Mouse (Mus musculus) natural killer cell, adult 2 months (primary cell): ENCODE results near the gene Slc15a4.

ENCODE experiments used
- DNase-seq, 2 experiments: peaks; one replicate each; pipeline ENCODE4 v3.0.0; 2022; ENCODE audit warnings: low spot score in 2 of 2

The Slc15a4 gene

DNA sequence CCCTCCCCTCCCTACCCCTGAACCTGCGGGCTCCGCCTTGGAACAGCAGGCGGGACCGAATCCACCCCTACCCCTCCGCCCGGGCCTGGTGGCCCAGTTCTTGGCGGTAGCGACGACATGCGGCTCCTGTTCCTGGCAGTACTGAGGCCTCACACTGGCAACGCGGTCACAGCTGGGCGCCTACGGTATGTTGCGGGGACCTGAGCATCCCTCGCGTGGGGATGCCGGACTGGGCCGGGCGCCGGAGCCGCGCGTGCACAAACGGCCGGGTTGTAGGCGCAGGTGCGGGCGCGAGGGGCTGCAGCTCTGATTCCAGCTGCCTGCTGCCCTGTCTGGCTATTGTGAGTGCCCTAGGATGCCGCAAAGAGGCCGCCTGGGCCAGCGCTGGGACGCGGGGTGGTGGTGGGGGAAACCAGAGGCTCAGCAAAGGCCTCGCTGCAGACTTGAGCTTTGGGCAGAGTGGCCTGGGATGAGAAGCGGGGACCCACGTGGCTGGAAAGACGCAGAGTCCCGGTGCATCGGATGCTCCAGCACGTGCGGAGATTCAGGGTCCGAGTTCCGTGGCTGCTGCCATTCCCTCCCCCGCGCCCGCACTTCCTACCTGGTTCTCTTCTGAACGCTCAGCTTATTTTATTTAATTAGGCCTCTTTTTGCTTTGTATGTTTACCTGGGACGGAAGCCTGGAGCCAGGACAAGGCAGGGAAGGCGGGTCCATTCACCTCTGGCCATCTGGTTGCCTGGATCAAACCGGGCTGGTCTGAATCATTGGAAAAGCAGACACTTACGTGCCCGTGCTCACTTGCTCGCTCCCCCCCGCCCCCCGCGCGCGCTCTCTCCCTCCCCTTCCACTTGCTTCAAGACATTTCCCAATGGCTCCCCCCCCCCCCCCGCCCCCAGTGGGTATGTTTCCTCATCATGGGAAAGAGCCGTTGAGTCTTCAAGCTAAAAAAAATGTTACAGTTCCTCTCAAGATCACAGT, at the start of gene Slc15a4, which contains the start of gene Glt1d1:
Slc15a4 (minus strand) TSS at position 731 of the 979 bp plus-strand sequence.
Glt1d1 (plus strand) TSS at position 96 of the 979 bp plus-strand sequence.
- no peak for DNase-seq

GRCm38 (mm10) chr5:127678501-127678900, 45.8 kb upstream of the Slc15a4 start:
- DNase-seq = no peak

GRCm38 (mm10) chr5:127677561-127677960, 44.9 kb upstream of the Slc15a4 start:
- no peak for DNase-seq

DNA sequence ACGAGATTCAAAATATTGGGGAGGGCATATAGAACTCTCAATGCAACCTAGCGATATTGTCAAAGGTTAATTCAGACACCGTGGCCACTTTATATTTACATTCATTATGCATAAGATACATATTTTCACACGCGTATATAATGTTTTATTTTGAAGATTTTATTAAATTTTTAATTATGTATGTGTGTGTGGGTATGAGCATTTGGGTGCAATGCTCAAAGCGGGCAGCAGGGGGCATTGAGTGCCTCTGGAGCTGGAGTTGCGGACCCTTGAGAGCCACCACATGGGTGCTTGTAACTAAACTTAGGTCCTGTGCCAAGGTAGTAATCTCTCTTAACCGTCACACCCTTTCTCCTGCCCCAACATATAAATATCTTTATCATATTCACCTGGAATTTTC, 41.2 kb upstream of the Slc15a4 start:
- DNase-seq = no peak

- DNase-seq = no peak
Observed at GRCm38 (mm10) chr5:127660979-127661378, 28.3 kb upstream of the Slc15a4 start.

GRCm38 (mm10) chr5:127660267-127660666, 27.6 kb upstream of the Slc15a4 start:
- DNase-seq = no peak

DNA sequence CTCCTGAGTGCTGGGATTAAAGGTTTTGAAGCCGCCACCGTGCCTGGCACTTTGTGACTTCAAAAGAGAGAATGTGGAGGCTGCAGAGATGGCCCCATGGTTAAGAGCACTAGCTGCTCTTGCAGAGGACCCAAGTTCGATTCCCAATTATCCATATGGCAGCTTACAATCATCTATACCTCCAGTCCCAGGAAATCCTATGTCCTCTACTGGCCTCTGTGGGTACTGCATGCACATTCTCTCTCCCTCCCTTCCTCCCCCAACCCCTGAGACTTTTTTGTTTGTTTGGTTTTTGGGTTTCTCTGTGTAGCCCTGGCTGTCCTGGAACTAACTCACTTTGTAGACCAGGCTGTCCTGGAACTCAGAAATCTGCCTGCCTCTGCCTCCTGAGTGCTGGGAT, 26.6 kb upstream of the Slc15a4 start:
- no peak for DNase-seq

GRCm38 (mm10) chr5:127658257-127658656, 25.6 kb upstream of the Slc15a4 start:
- no peak for DNase-seq

DNA sequence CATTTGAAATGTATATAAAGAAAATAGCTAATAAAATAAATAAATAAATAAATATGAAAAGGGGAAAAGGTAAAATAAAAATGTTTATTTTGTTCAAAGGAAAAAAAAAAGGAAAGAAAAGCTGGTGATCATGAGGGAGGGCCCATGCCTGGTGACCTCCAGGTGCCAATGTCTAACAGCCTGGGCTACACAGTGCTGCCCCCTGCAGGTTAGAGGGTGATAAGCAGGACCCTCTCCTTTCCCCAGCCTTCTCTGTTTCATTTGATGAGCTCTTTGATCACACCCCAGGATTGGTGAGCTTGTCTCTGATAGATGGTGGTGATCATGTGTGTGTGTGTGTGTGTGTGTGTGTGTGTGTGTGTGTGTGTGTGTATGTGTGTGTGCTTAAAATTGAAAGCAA, 16.4 kb upstream of the Slc15a4 start:
- DNase-seq = peak in 1 of 2 experiments; percentile 35

DNA sequence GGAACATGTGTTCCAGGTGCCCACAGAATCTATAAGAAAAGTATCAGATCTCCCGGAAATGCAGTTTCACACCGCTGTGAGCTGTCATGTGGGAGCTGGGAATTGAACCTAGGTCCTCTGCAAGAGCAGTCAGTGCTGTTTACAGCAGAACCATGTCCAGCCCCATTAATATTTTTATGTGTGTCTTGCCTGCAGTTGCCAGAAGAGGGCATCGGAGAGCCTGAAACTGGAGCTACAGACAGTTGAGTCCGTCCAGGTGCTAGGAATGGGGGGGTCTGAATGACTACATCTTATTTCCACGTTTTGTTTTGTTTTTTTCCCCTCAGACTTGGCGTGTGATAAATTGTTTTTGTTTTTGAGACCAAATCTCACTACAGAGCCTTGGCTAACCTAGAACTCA, 15.3 kb upstream of the Slc15a4 start:
- DNase-seq = peak in 1 of 2 experiments; percentile 26

- DNase-seq = no peak
Observed at GRCm38 (mm10) chr5:127641185-127641958, 8.7 kb upstream of the Slc15a4 start.

GRCm38 (mm10) chr5:127640359-127640758, 7.7 kb upstream of the Slc15a4 start:
- no peak for DNase-seq

- DNase-seq = no peak
Observed at GRCm38 (mm10) chr5:127639635-127640034, 6.9 kb upstream of the Slc15a4 start.

DNA sequence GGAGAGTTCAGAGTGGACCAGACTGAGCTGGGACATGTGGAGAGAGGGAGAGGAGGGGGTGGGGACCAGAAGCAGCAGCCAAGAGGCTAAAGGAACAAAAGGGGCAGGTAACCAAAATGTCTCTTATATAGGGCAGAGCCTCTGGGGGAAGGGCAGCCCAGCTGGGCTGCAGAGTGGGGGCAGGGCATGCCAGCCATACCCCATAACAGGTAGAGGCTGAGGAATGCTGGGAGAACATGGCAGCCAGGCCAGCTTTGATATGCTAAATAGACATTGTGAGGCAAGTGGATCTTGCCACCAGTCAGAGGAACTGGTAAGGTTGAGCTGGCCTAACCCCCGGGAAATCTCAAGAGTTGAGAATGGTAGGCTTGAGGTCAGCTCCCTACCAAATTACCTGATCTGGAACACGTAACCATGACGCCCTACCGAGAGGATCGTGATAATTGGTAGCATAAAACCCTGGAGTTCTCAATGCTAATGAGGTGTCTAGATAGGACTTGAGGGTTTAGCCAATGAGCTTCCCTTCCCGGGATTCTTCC, 6.4 kb upstream of the Slc15a4 start:
- DNase-seq = no peak

DNA sequence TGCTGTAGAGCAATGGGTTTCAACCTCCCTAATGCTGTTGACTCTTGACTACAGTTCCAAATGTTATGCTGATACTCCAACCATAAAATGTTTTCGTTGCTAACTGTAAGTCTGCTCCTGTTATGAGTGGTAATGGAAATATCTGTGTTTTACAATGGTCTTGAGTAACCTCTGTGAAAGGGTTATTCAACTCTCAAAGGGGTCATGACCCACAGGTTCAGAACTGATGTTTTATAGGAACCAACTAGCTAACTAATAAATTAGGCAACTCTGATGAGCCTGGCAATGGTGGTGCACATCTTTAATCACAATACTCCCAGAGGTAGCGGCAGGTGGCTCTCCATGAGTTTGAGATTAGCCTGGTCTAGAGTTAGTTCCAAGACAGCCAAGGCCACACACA, 5.5 kb upstream of the Slc15a4 start:
- DNase-seq = no peak

DNA sequence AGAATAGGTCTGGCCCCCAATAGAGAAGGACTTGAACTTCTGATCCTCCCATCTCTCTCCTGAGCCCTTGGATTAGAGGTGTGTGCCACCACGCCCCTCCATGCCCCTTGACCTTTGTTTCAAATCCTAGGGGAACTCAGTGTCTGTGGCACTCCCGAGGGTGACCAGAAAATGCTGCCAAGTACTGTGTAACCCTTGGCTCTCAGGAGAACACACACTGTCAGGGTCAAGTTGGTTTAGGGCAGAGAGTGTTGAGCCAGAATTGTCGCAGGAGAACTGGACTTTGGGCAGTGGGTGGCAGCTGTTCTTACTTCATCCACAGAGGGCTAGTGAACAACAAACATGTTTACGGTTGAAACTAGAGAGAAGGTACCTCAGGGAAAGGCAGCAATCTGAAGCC, 4.9 kb upstream of the Slc15a4 start:
- no peak for DNase-seq

- DNase-seq = no peak
Observed at GRCm38 (mm10) chr5:127633666-127634065, 969 bp upstream of the Slc15a4 start.

DNA sequence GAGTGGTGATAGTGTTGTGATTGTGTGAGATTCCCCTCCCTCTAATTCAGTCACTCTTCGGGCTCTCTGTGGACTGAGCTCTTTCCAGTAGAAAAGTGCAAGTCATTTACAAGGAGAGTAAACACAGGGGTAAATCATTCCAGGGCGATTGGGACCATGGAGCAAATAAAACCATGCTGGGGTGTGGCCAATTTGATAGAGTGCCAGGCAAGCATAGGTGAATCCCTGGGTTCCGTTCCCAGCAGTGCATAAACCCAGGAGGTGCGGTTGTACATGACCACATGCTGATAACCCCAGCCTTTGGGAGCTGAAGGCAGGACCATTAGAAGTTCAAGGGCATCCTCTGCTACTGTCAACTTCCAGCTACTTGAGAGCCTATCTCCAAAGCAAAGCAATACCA, 491 bp upstream of the Slc15a4 start:
- no peak for DNase-seq

GRCm38 (mm10) chr5:127631671-127632070, 1.0 kb downstream of the Slc15a4 start:
- DNase-seq = no peak

GRCm38 (mm10) chr5:127627242-127627641, 5.5 kb downstream of the Slc15a4 start:
- no peak for DNase-seq

GRCm38 (mm10) chr5:127624427-127625213, 8.1 kb downstream of the Slc15a4 start:
- peak in 1 of 2 experiments; percentile 64 for DNase-seq
